Mouse (Mus musculus) hindbrain, embryonic 15.5 days (tissue): ENCODE measurements around the gene Zfp882. TPM values are rescaled to one million over a fixed set of nuclear protein-coding genes. Genes with fewer than 3 reads are reported as not detected.
A peak's percentile ranks its signal among the peaks of the same experiment; 100 is the strongest.
"Not testable (repeated sequence)": the region's sequence is repeated elsewhere in the genome, so short reads cannot be mapped to it uniquely, and the experiment has no call there.

ENCODE experiments used
- ATAC-seq: fragments of 200-750 bp; cut with Nextera tagmentation; 2 replicates; pipeline ENCODE4 v1.8.0; 2017; ENCODE audit warnings: low read depth, moderate number of reproducible peaks, moderate TSS enrichment; ENCODE audit not compliant: low FRiP score
- H3K27ac ChIP-seq: fragments of 300-500 bp; sonication (generic); replicated peaks from 2 replicates; pipeline ENCODE4 v1.5.1; 2015; ENCODE audit warnings: mild to moderate bottlenecking, inconsistent platforms
- H3K27me3 ChIP-seq: fragments of 300-500 bp; sonication (generic); 2 replicates; pipeline ENCODE4 v1.6.1; 2015; ENCODE audit warnings: control low read depth, inconsistent platforms
- H3K36me3 ChIP-seq: fragments of 300-500 bp; sonication (generic); 2 replicates; pipeline ENCODE4 v1.6.1; 2015; ENCODE audit warnings: control low read depth, inconsistent platforms
- H3K4me1 ChIP-seq: fragments of 300-500 bp; sonication (generic); replicated peaks from 2 replicates; pipeline ENCODE4 v1.6.1; 2015; ENCODE audit warnings: control low read depth, inconsistent platforms
- H3K4me2 ChIP-seq: fragments of 300-500 bp; sonication (generic); 2 replicates; pipeline ENCODE4 v1.6.1; 2015; ENCODE audit warnings: moderate library complexity, mild to moderate bottlenecking, inconsistent platforms
- H3K4me3 ChIP-seq: fragments of 300-500 bp; sonication (generic); 2 replicates; pipeline ENCODE4 v1.5.1; 2015; ENCODE audit warnings: mild to moderate bottlenecking, inconsistent platforms
- H3K9ac ChIP-seq: fragments of 300-500 bp; sonication (generic); 2 replicates; pipeline ENCODE4 v1.6.1; 2015; ENCODE audit warnings: inconsistent platforms
- H3K9me3 ChIP-seq: fragments of 300-500 bp; sonication (generic); 2 replicates; pipeline ENCODE4 v1.6.1; 2016; ENCODE audit warnings: control low read depth, inconsistent platforms
- WGBS: fragments of 180-500 bp; shearing (Covaris S2); methylation state at CpG from one replicate; pipeline ENCODE4 v1.1.7; 2015; 5-methylcytosine and 5-hydroxymethylcytosine counted together
- polyA plus RNA-seq: library from polyadenylated mRNA; unstranded; fragments of >200 nt; fragmentation: Nextera tagmentation; extraction: Ambion mirVana; gene quantifications from 2 replicates; pipeline ENCODE4 v1.2.1, GENCODE M21; 2015

Gene Zfp882
- polyA plus RNA-seq, 1 experiment from 2014 or later, result 14.2 TPM

- Histone ChIP-seq H3K4me2 (no peak overlapping the region), H3K27ac (no peak overlapping the region), H3K4me3 (no peak overlapping the region), H3K9ac (no peak overlapping the region), H3K9me3 (no peaks in the 10 kb centered on the region), H3K36me3 (peaks cover 28% of the 10 kb centered on the region), H3K4me1 (peaks cover 14% of the 10 kb centered on the region), H3K27me3 (no peaks in the 10 kb centered on the region)
- ATAC-seq, result no peak
- WGBS, result 96% methylated on average over 3 of the region's 3 CpGs
Measured at GRCm38 (mm10) chr8:71926551-71926950, 18.1 kb downstream of the Zfp882 start.

GRCm38 (mm10) chr8:71927779-71928178 is 19.4 kb downstream of the Zfp882 start:
- no peaks in the 10 kb centered on the region for H3K9me3 ChIP-seq

GRCm38 (mm10) chr8:71938037-71938436 is 29.6 kb downstream of the Zfp882 start:
- not testable (repeated sequence) for H3K27me3 ChIP-seq, H3K9me3 ChIP-seq, ATAC-seq, H3K4me2 ChIP-seq, H3K4me1 ChIP-seq, H3K27ac ChIP-seq, H3K4me3 ChIP-seq, H3K9ac ChIP-seq
- H3K36me3 ChIP-seq, result peaks cover 10% of the 10 kb centered on the region
- WGBS, result 92% methylated on average over 2 of the region's 2 CpGs

More at GRCm38 (mm10) chr8:71927779-71928178, 19.4 kb downstream of the Zfp882 start:
- ATAC-seq, result no peak
- no peak overlapping the region for H3K27ac ChIP-seq
- H3K27me3 ChIP-seq, result no peaks in the 10 kb centered on the region
- peaks cover 12% of the 10 kb centered on the region for H3K4me1 ChIP-seq
- H3K36me3 ChIP-seq, result peaks cover 32% of the 10 kb centered on the region
- no peak overlapping the region for H3K4me3 ChIP-seq
- no peak overlapping the region for H3K4me2 ChIP-seq
- no peak overlapping the region for H3K9ac ChIP-seq

- no peaks in the 10 kb centered on the region for H3K9me3 ChIP-seq
- H3K4me1 ChIP-seq, result no peaks in the 10 kb centered on the region
- no peak overlapping the region for H3K9ac ChIP-seq
- 82% methylated on average over 2 of the region's 2 CpGs for WGBS
- no peak overlapping the region for H3K4me3 ChIP-seq
- no peaks in the 10 kb centered on the region for H3K27me3 ChIP-seq
- H3K36me3 ChIP-seq, result no peaks in the 10 kb centered on the region
- ATAC-seq, result no peak
- H3K27ac ChIP-seq, result no peak overlapping the region
- no peak overlapping the region for H3K4me2 ChIP-seq
Measured at GRCm38 (mm10) chr8:71940293-71941208, 32.1 kb downstream of the Zfp882 start.

GRCm38 (mm10) chr8:71941776-71942175 is 33.4 kb downstream of the Zfp882 start:
- no peaks in the 10 kb centered on the region for H3K36me3 ChIP-seq
- WGBS, result 85% methylated on average over 1 of the region's 1 CpGs
- H3K9ac ChIP-seq, result no peak overlapping the region
- no peak overlapping the region for H3K4me3 ChIP-seq
- no peaks in the 10 kb centered on the region for H3K9me3 ChIP-seq
- H3K4me2 ChIP-seq, result no peak overlapping the region
- H3K4me1 ChIP-seq, result no peaks in the 10 kb centered on the region
- ATAC-seq, result no peak
- H3K27me3 ChIP-seq, result 0 out of 2 replicates have a peak, but pooled peaks cover 2% of the 10 kb centered on the region
- H3K27ac ChIP-seq, result no peak overlapping the region

GRCm38 (mm10) chr8:71948624-71949023 is 40.2 kb downstream of the Zfp882 start:
- ATAC-seq, result no peak
- 0 out of 2 replicates have a peak, but pooled peaks cover 2% of the 10 kb centered on the region for H3K27me3 ChIP-seq
- H3K9ac ChIP-seq, result no peak overlapping the region
- no peak overlapping the region for H3K4me2 ChIP-seq
- no peak overlapping the region for H3K4me3 ChIP-seq
- 90% methylated on average over 5 of the region's 5 CpGs for WGBS
- no peak overlapping the region for H3K27ac ChIP-seq
- H3K9me3 ChIP-seq, result no peaks in the 10 kb centered on the region
- H3K4me1 ChIP-seq, result peaks cover 17% of the 10 kb centered on the region
- H3K36me3 ChIP-seq, result no peaks in the 10 kb centered on the region

- H3K4me3 ChIP-seq, result peak within 1 kb of the TSS; percentile 88
- H3K27me3 ChIP-seq, result 0 out of 2 replicates have a peak, but pooled peaks cover 2% of the 10 kb centered on the region
- 4% methylated on average over 34 of the region's 34 CpGs for WGBS
- peaks cover 17% of the 10 kb centered on the region for H3K4me1 ChIP-seq
- H3K9ac ChIP-seq, result peak within 1 kb of the TSS; percentile 89
- H3K36me3 ChIP-seq, result peaks cover 8% of the 10 kb centered on the region
- H3K9me3 ChIP-seq, result no peaks in the 10 kb centered on the region
- peak within 1 kb of the TSS; percentile 72 for H3K4me2 ChIP-seq
- peak; percentile 100 for ATAC-seq
- peak within 1 kb of the TSS; percentile 92 for H3K27ac ChIP-seq
Measured at GRCm38 (mm10) chr8:71950482-71951221, 42.2 kb downstream of the Zfp882 start, which contains the start of gene Zfp961. Gene Zfp961, plus strand, starts transcription at chr8:71951038.

- ATAC-seq, result no peak
- H3K9me3 ChIP-seq, result no peaks in the 10 kb centered on the region
- WGBS, result 38% methylated on average over 14 of the region's 14 CpGs
- peak overlapping the region; percentile 88 for H3K4me3 ChIP-seq
- H3K9ac ChIP-seq, result peak overlapping the region; percentile 89
- H3K36me3 ChIP-seq, result peaks cover 8% of the 10 kb centered on the region
- peak overlapping the region; percentile 92 for H3K27ac ChIP-seq
- H3K4me2 ChIP-seq, result peak overlapping the region; percentile 72
- peaks cover 17% of the 10 kb centered on the region for H3K4me1 ChIP-seq
- H3K27me3 ChIP-seq, result no peaks in the 10 kb centered on the region
Measured at GRCm38 (mm10) chr8:71951436-71952161, 43.2 kb downstream of the Zfp882 start.

- 100% methylated on average over 1 of the region's 1 CpGs for WGBS
- no peak overlapping the region for H3K4me2 ChIP-seq
- H3K4me1 ChIP-seq, result peaks cover 17% of the 10 kb centered on the region
- H3K27ac ChIP-seq, result no peak overlapping the region
- no peak for ATAC-seq
- H3K9ac ChIP-seq, result no peak overlapping the region
- H3K36me3 ChIP-seq, result peaks cover 8% of the 10 kb centered on the region
- H3K9me3 ChIP-seq, result no peaks in the 10 kb centered on the region
- no peaks in the 10 kb centered on the region for H3K27me3 ChIP-seq
- no peak overlapping the region for H3K4me3 ChIP-seq
Measured at GRCm38 (mm10) chr8:71952489-71952888, 44.1 kb downstream of the Zfp882 start.

- peaks cover 17% of the 10 kb centered on the region for H3K4me1 ChIP-seq
- not testable (repeated sequence) for H3K4me2 ChIP-seq, H3K36me3 ChIP-seq, ATAC-seq, H3K4me3 ChIP-seq, H3K27ac ChIP-seq, H3K9me3 ChIP-seq, H3K27me3 ChIP-seq, H3K9ac ChIP-seq
- WGBS, result 98% methylated on average over 16 of the region's 16 CpGs
Measured at GRCm38 (mm10) chr8:71952961-71953700, 44.7 kb downstream of the Zfp882 start.

- Histone ChIP-seq H3K27me3 (no peaks in the 10 kb centered on the region), H3K36me3 (peaks cover 8% of the 10 kb centered on the region), H3K27ac (no peak overlapping the region), H3K4me1 (peaks cover 17% of the 10 kb centered on the region), H3K9ac (no peak overlapping the region), H3K4me2 (no peak overlapping the region), H3K4me3 (no peak overlapping the region), H3K9me3 (no peaks in the 10 kb centered on the region)
- no peak for ATAC-seq
- WGBS, result 96% methylated on average over 9 of the region's 9 CpGs
Measured at GRCm38 (mm10) chr8:71954666-71955065, 46.3 kb downstream of the Zfp882 start.
